Mouse (Mus musculus) forebrain, embryonic 12.5 days (tissue): ENCODE measurements around the gene Trpm3. TPM values are rescaled to one million over a fixed set of nuclear protein-coding genes. Genes with fewer than 3 reads are reported as not detected.
A peak's percentile ranks its signal among the peaks of the same experiment; 100 is the strongest.

Source experiments
- ATAC-seq: fragments of 200-750 bp; cut with Nextera tagmentation; 2 replicates; pipeline ENCODE4 v1.8.0; 2017; ENCODE audit warnings: moderate TSS enrichment; ENCODE audit not compliant: low FRiP score
- H3K27ac ChIP-seq: fragments of 300-500 bp; sonication (generic); 2 replicates; pipeline ENCODE4 v1.5.1; 2016; ENCODE audit warnings: mild to moderate bottlenecking
- H3K27me3 ChIP-seq: fragments of 300-500 bp; sonication (generic); 2 replicates; pipeline ENCODE4 v1.6.1; 2016; ENCODE audit warnings: mild to moderate bottlenecking
- H3K36me3 ChIP-seq: fragments of 300-500 bp; sonication (generic); replicated peaks from 2 replicates; pipeline ENCODE4 v1.6.1; 2016; ENCODE audit warnings: mild to moderate bottlenecking
- H3K4me1 ChIP-seq: fragments of 300-500 bp; sonication (generic); 2 replicates; pipeline ENCODE4 v1.6.1; 2016
- H3K4me2 ChIP-seq: fragments of 300-500 bp; sonication (generic); 2 replicates; pipeline ENCODE4 v1.6.1; 2016; ENCODE audit warnings: mild to moderate bottlenecking, moderate library complexity
- H3K4me3 ChIP-seq: fragments of 300-500 bp; sonication (generic); replicated peaks from 2 replicates; pipeline ENCODE4 v1.5.1; 2016; ENCODE audit warnings: mild to moderate bottlenecking
- H3K9ac ChIP-seq: fragments of 300-500 bp; sonication (generic); 2 replicates; pipeline ENCODE4 v1.6.1; 2016; ENCODE audit warnings: mild to moderate bottlenecking
- H3K9me3 ChIP-seq: fragments of 300-500 bp; sonication (generic); 2 replicates; pipeline ENCODE4 v1.6.1; 2016
- WGBS: fragments of 180-500 bp; shearing (Covaris S2); methylation state at CpG from one replicate; pipeline ENCODE4 v1.1.7; 2016; 5-methylcytosine and 5-hydroxymethylcytosine counted together
- polyA plus RNA-seq: library from polyadenylated mRNA; unstranded; fragments of >200 nt; fragmentation: Nextera tagmentation; extraction: Ambion mirVana; gene quantifications from 2 replicates; pipeline ENCODE4 v1.2.1, GENCODE M21; 2016

The Trpm3 gene
- polyA plus RNA-seq, 1 experiment from 2014 or later: 16.6 TPM

DNA sequence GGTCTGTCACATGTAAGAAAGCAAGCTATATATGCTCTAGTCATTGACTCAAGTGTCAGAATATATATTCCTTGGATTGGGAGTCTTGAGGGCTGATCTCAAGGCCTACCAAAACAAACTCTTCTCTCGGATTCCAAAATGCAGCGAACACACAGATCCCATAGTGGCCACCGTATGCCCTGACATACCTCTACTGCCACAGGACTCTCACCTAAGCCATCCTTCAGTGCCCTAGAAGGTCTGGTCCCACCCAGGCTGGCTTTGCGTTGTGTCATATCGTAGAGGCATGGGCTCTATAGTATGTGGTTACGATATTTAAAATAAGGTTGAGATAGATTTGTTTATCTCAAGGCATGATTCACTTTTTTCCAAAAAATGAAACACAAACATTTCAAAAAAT is 763.5 kb downstream of the Trpm3 start:
- H3K9ac ChIP-seq: no peak overlapping the region
- no peaks in the 10 kb centered on the region for H3K9me3 ChIP-seq
- no peaks in the 10 kb centered on the region for H3K36me3 ChIP-seq
- ATAC-seq: no peak
- no peak overlapping the region for H3K4me2 ChIP-seq
- 95% methylated on average over 6 of the region's 6 CpGs for WGBS
- no peak overlapping the region for H3K27ac ChIP-seq
- no peaks in the 10 kb centered on the region for H3K27me3 ChIP-seq
- H3K4me1 ChIP-seq: no peaks in the 10 kb centered on the region
- H3K4me3 ChIP-seq: no peak overlapping the region

DNA sequence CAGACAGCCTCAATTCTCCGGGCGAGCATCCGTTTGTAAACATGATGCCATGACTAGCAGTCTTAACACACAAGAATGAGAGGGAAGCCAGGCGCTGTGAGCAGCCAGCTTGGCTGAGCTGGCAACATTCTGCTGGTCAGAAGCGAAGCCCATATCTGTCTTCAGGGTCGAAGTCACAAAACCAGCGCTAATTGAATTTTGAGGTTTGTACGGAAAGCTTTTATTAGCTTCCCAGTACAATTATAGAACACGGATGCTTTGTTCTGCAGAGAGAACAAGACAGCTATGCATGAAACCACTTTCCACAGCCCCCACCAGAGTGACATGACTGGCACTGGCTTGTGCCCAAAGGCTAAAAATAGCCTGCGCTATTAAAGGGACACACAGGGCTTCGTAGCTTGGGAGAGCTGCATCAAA is 766.2 kb downstream of the Trpm3 start:
- Histone ChIP-seq H3K4me1 (no peaks in the 10 kb centered on the region), H3K4me2 (no peak overlapping the region), H3K36me3 (no peaks in the 10 kb centered on the region), H3K27ac (no peak overlapping the region), H3K9me3 (no peaks in the 10 kb centered on the region), H3K4me3 (no peak overlapping the region), H3K27me3 (no peaks in the 10 kb centered on the region), H3K9ac (no peak overlapping the region)
- ATAC-seq: no peak
- WGBS: 82% methylated on average over 11 of the region's 11 CpGs

- Histone ChIP-seq H3K36me3 (no peaks in the 10 kb centered on the region), H3K27ac (no peak overlapping the region), H3K9me3 (no peaks in the 10 kb centered on the region), H3K27me3 (no peaks in the 10 kb centered on the region), H3K9ac (no peak overlapping the region), H3K4me1 (no peaks in the 10 kb centered on the region), H3K4me2 (no peak overlapping the region), H3K4me3 (no peak overlapping the region)
- no peak for ATAC-seq
- WGBS: 80% methylated on average over 6 of the region's 6 CpGs
Observed at GRCm38 (mm10) chr19:22910686-22911085, 771.8 kb downstream of the Trpm3 start.

- no peak for ATAC-seq
- no peak overlapping the region for H3K4me3 ChIP-seq
- 89% methylated on average over 4 of the region's 4 CpGs for WGBS
Observed at GRCm38 (mm10) chr19:22912971-22913370, 774.1 kb downstream of the Trpm3 start.

DNA sequence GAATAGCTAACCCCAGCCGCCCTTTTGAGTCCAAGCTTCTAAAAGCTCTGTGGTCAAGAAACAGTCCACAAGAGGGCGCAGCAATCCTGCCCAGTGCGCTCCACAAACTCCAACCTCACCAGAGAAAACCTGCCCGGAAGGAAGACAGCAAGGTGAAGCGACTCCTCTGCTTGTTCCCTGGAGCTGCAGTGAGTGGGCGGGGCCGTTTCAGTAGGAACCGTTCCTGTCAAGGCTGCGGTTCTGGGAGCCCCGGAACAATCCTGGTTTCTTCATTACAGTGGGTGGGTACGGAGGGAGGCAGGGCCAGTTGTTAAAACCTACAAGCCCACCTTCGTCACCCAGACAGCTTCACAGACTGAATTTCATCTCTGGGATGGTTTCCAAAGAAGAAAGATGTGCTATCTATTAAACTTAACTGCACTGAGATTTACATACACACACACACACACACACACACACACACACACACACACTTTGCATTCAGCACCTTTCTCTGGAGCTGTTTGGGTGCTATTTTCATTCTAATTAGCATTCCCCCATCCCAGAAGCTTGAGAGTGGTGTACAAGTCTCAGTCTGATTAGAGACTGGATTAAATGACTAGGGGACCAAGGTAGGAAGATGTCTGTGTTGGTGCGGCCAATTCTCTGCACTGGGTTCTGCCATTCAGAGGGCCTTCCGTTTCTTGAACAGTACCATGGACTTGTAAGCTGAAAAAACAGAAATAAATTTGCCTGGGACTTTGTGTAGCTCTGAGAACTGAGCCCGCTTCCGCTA is 777.2 kb downstream of the Trpm3 start:
- Histone ChIP-seq H3K36me3 (no peaks in the 10 kb centered on the region), H3K9ac (peak overlapping the region; percentile 40; the same call in 1 of the 2 replicates)
- WGBS: 24% methylated on average over 16 of the region's 16 CpGs

More at GRCm38 (mm10) chr19:22912971-22913370, 774.1 kb downstream of the Trpm3 start:
- no peaks in the 10 kb centered on the region for H3K27me3 ChIP-seq
- H3K4me1 ChIP-seq: peaks cover 10% of the 10 kb centered on the region; the same call in 1 of the 2 replicates
- H3K9me3 ChIP-seq: no peaks in the 10 kb centered on the region
- no peaks in the 10 kb centered on the region for H3K36me3 ChIP-seq
- no peak overlapping the region for H3K9ac ChIP-seq
- H3K27ac ChIP-seq: no peak overlapping the region
- no peak overlapping the region for H3K4me2 ChIP-seq

DNA sequence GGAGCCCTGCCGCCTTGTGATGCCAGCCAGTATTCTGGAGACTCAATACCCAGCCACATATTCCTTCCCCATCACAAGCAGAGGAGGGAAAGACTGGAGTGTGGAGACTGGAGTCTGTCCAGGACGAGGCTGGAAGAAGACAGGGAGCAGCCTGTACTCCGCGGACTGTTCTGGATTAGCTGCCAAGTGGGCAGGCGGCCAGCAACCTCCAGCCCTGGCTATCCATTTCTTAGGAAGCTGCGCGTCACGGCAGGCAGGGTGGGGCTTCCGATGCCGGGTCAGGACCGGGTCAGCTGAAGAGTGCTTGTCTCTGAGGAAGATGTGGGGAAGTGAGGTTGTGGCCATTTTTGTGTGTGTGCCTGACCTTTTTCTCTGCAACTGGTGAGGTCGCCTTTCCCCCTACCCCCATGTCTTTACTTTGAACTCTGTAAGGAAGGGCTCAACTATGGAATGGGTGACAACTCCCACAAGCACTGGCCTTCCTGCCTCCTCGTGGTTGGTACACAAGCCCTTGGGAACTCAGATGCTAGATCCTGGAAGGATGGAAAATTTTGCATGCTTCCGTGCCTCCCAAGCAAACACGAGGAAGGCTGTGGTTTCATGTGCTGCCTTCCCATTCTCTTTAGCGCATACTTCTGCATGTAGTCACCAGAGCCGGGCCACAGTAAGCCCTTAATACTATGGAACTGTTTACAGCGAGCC is 777.9 kb downstream of the Trpm3 start:
- no peaks in the 10 kb centered on the region for H3K36me3 ChIP-seq
- H3K27ac ChIP-seq: no peak overlapping the region
- H3K9me3 ChIP-seq: no peaks in the 10 kb centered on the region
- 61% methylated on average over 18 of the region's 18 CpGs for WGBS
- no peak overlapping the region for H3K9ac ChIP-seq
- H3K4me1 ChIP-seq: peaks cover 10% of the 10 kb centered on the region; the same call in 1 of the 2 replicates
- H3K4me2 ChIP-seq: peak overlapping the region; percentile 22; the same call in 1 of the 2 replicates
- peak; percentile 63; the same call in 1 of the 2 replicates for ATAC-seq
- H3K4me3 ChIP-seq: no peak overlapping the region
- H3K27me3 ChIP-seq: no peaks in the 10 kb centered on the region

More for the DNA sequence above, 777.2 kb downstream of the Trpm3 start:
- Histone ChIP-seq H3K27ac (no peak overlapping the region), H3K4me3 (peak overlapping the region; percentile 34), H3K4me2 (peak overlapping the region; percentile 58), H3K4me1 (peaks cover 10% of the 10 kb centered on the region; the same call in 1 of the 2 replicates), H3K27me3 (no peaks in the 10 kb centered on the region), H3K9me3 (no peaks in the 10 kb centered on the region)
- peak; percentile 68 for ATAC-seq

DNA sequence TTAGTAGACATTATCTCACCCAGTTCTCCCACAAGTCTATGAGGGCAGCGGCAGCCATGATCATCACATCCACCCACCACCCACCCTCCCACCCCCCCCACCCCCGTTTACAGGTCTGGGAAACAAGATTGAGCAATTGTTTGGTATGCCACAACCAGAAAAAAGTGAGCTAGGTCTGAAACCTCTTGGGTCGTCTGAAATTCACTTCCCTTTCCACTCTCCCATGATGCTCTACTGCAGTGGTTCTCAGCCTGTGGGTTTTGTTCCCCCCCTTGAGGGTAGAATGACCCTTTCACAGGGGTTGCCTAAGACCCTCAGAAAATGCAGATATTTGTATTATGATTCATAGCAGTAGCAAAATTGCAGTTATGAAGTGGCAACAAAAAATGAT is 778.5 kb downstream of the Trpm3 start:
- Histone ChIP-seq H3K27ac (no peak overlapping the region), H3K36me3 (no peaks in the 10 kb centered on the region), H3K9me3 (no peaks in the 10 kb centered on the region), H3K27me3 (no peaks in the 10 kb centered on the region), H3K9ac (no peak overlapping the region), H3K4me3 (no peak overlapping the region), H3K4me1 (peaks cover 10% of the 10 kb centered on the region; the same call in 1 of the 2 replicates), H3K4me2 (no peak overlapping the region)
- ATAC-seq: no peak
- 67% methylated on average over 3 of the region's 3 CpGs for WGBS

- Histone ChIP-seq H3K4me2 (no peak overlapping the region), H3K36me3 (no peaks in the 10 kb centered on the region), H3K9me3 (no peaks in the 10 kb centered on the region), H3K9ac (no peak overlapping the region), H3K27ac (no peak overlapping the region), H3K4me1 (peaks cover 8% of the 10 kb centered on the region; the same call in 1 of the 2 replicates), H3K27me3 (no peaks in the 10 kb centered on the region), H3K4me3 (no peak overlapping the region)
- WGBS: 57% methylated on average over 5 of the region's 5 CpGs
- ATAC-seq: no peak
Observed at GRCm38 (mm10) chr19:22920949-22921348, 782.1 kb downstream of the Trpm3 start.

DNA sequence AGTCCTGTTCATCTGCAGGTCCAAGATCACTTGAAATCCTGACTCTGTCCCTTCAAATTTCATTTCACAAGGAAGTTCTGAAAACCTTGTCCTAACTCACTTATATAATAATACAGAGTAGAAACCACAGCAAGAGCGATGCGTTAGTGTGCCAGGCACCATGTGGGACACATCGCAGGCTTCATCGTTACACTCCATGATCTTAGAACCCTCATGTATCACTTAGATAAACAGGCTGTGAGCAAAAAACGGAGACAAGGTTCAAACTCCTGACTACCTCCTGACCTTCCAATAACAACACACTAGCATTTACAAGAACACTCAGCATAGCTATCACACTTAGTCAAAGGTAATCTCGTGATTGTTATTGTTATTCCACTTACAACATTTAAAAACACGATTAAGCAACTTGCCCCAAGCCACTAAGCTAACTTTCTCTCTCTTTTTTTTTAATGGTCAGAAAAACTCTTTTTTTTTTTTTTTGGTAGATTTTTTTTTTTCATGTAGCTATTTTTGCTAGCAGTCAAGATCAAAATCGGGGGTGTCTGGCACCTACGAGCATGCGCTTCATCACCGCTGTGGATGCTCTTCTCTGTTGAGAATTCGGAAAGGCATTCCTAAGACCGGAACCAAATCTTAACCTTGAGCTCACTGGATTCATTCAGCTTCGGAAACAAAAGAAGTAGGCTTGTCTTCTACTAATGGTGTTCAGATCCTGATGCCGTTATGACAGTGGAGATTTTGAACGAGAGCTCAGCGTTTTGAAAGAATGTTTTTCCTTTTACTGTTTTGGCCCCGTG is 784.2 kb downstream of the Trpm3 start:
- no peaks in the 10 kb centered on the region for H3K27me3 ChIP-seq
- H3K9ac ChIP-seq: no peak overlapping the region
- ATAC-seq: no peak
- no peak overlapping the region for H3K27ac ChIP-seq
- H3K36me3 ChIP-seq: no peaks in the 10 kb centered on the region
- WGBS: 92% methylated on average over 18 of the region's 18 CpGs
- H3K4me1 ChIP-seq: no peaks in the 10 kb centered on the region
- H3K9me3 ChIP-seq: no peaks in the 10 kb centered on the region
- H3K4me2 ChIP-seq: no peak overlapping the region
- H3K4me3 ChIP-seq: no peak overlapping the region

- ATAC-seq: no peak
- WGBS: 89% methylated on average over 3 of the region's 3 CpGs
Observed at GRCm38 (mm10) chr19:22925284-22925683, 786.4 kb downstream of the Trpm3 start.

GRCm38 (mm10) chr19:22926753-22927152 is 787.9 kb downstream of the Trpm3 start:
- H3K4me3 ChIP-seq: no peak overlapping the region
- no peak overlapping the region for H3K27ac ChIP-seq
- 85% methylated on average over 9 of the region's 9 CpGs for WGBS

More at GRCm38 (mm10) chr19:22925284-22925683, 786.4 kb downstream of the Trpm3 start:
- H3K27me3 ChIP-seq: no peaks in the 10 kb centered on the region
- H3K9ac ChIP-seq: no peak overlapping the region
- no peak overlapping the region for H3K27ac ChIP-seq
- no peak overlapping the region for H3K4me2 ChIP-seq
- no peaks in the 10 kb centered on the region for H3K9me3 ChIP-seq
- no peaks in the 10 kb centered on the region for H3K4me1 ChIP-seq
- no peaks in the 10 kb centered on the region for H3K36me3 ChIP-seq
- H3K4me3 ChIP-seq: no peak overlapping the region

DNA sequence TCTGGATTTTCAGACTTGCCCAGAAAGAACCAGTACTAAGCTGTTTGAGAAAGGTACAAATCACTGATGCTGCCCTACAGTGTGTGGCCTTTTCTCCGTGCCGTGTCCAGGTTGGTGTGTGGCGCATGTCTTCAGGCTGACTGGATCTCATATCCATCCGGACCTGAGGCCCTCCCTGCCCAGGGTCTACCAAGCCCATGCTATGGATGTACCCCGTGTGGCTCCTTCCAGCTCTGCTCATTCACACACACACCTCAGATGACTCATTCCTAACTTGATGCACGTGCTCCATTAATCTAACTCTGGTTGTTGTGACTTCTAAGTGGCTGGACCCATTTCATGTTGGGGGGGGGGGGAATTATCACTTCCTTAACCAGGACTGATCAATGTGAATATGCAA is 789.5 kb downstream of the Trpm3 start:
- no peak overlapping the region for H3K4me3 ChIP-seq

More at GRCm38 (mm10) chr19:22926753-22927152, 787.9 kb downstream of the Trpm3 start:
- Histone ChIP-seq H3K4me2 (no peak overlapping the region), H3K9me3 (no peaks in the 10 kb centered on the region), H3K27me3 (no peaks in the 10 kb centered on the region), H3K9ac (no peak overlapping the region), H3K36me3 (no peaks in the 10 kb centered on the region), H3K4me1 (no peaks in the 10 kb centered on the region)
- ATAC-seq: no peak

More for the DNA sequence above, 789.5 kb downstream of the Trpm3 start:
- Histone ChIP-seq H3K36me3 (no peaks in the 10 kb centered on the region), H3K9ac (no peak overlapping the region), H3K9me3 (no peaks in the 10 kb centered on the region), H3K27ac (no peak overlapping the region), H3K4me1 (no peaks in the 10 kb centered on the region), H3K4me2 (no peak overlapping the region), H3K27me3 (no peaks in the 10 kb centered on the region)
- WGBS: 92% methylated on average over 6 of the region's 6 CpGs
- no peak for ATAC-seq
